In the genomic region with DNA sequence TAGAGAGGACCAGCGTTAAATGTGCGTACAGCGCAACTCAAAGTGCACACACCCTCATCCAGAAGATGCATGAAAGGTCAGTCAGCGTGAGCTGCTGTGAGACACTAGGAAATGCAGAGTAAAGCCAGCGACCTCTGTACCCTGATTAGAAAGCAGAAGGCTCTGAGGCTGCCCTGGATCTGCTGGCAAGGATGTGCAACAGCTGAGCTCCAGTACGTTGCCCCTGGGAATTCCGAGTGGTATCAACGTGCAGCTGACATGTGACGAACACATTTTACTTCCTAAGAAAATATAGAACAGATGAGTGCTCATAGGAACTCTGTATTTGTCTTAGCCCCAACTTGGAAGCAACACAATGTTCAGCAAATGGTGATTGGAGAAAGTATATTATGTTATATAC, we compare ENCODE assay signal across 18 mouse cellular contexts.
DNase-seq lines count a peak whose midpoint lies in the region; ATAC-seq and TF ChIP-seq lines count a peak whose summit lies in the region.
"Had no signal": no experiment of that assay in that cellular context is flagged by ENCODE, and none has a peak within 500 bp of the region (broad histone marks: within the 10 kb centered on the region; RNA-seq: fewer than 3 reads in every experiment).

No protein-coding gene starts in this region.

- H3K36me3 ChIP-seq in intestine, embryonic 14.5 days (ENCODE audit: control insufficient read depth, insufficient read depth, low read length), result peaks cover 32% of the 10 kb centered on the region
- H3K36me3 ChIP-seq in intestine, embryonic 15.5 days, result peaks cover 4% of the 10 kb centered on the region; the same call in 1 of the 2 replicates
- peaks cover 5% of the 10 kb centered on the region; the same call in 1 of the 2 replicates for H3K36me3 ChIP-seq in lung, postnatal 0 days (ENCODE audit: insufficient read depth, low read length)

- DNase-seq in heart, adult 11 months, result peak; percentile 94
- DNase-seq in heart, adult 8-10 months (ENCODE audit: low spot score), result no peak
- peak; percentile 23 for DNase-seq in intestine, embryonic 14.5 days (ENCODE audit: low spot score)
- DNase-seq in lung, postnatal 0 days (ENCODE audit: low spot score), result no peak
- no peak for DNase-seq in lung, adult 18-20 months
- DNase-seq in mesoderm, embryonic 11.5 days (ENCODE audit: low read depth, low spot score), result peak; percentile 26
- DNase-seq in frontal cortex, adult 2 months (ENCODE audit: extremely low spot score in 1 of 2, low spot score in 1 of 2), result no peak
- DNase-seq: gastrocnemius, postnatal 36 days; kidney, adult 8-10 months; liver, embryonic 13.5 days; right cerebral cortex, postnatal 14 days; thymus, postnatal 25 days had no signal

- TF ChIP-seq EP300 in lung, postnatal 0 days (IDR thresholded peaks at IDR 0.05), result no peak

- H3K27me3 ChIP-seq in intestine, embryonic 14.5 days (replicated peaks; ENCODE audit: control insufficient read depth, insufficient read depth, low read length), result no peaks in the 10 kb centered on the region
- no peaks in the 10 kb centered on the region for H3K27me3 ChIP-seq in intestine, embryonic 15.5 days (replicated peaks)
- no peaks in the 10 kb centered on the region for H3K27me3 ChIP-seq in lung, postnatal 0 days (replicated peaks; ENCODE audit: insufficient read depth, low read length)
- H3K27me3 ChIP-seq: liver, embryonic 13.5 days; midbrain, embryonic 12.5 days; neural tube, embryonic 12.5 days had no signal

- no peak for TF ChIP-seq CTCF in lung, postnatal 0 days (IDR thresholded peaks at IDR 0.05)

- no peaks in the 10 kb centered on the region for H3K9me3 ChIP-seq in intestine, embryonic 14.5 days (ENCODE audit: control insufficient read depth, low read length)
- no peaks in the 10 kb centered on the region for H3K9me3 ChIP-seq in intestine, embryonic 15.5 days
- H3K9me3 ChIP-seq in lung, postnatal 0 days (ENCODE audit: low read length), result no peaks in the 10 kb centered on the region
- H3K9me3 ChIP-seq: liver, embryonic 13.5 days; midbrain, embryonic 12.5 days; neural tube, embryonic 12.5 days had no signal

- 82% methylated on average over 9 of the region's 9 CpGs for WGBS in intestine, embryonic 14.5 days
- 84% methylated on average over 9 of the region's 9 CpGs for WGBS in intestine, embryonic 15.5 days
- 71% methylated on average over 9 of the region's 9 CpGs for WGBS in lung, postnatal 0 days

- H3K4me3 ChIP-seq in intestine, embryonic 14.5 days (ENCODE audit: low read depth, low read length), result no peak overlapping the region
- no peak overlapping the region for H3K4me3 ChIP-seq in intestine, embryonic 15.5 days (replicated peaks)
- no peak overlapping the region for H3K4me3 ChIP-seq in lung, postnatal 0 days (ENCODE audit: low read depth, low read length)
- H3K4me3 ChIP-seq: erythroblast, embryonic 14.5 days; liver, embryonic 13.5 days; midbrain, embryonic 12.5 days; neural tube, embryonic 12.5 days had no signal

- no peak overlapping the region for H3K9ac ChIP-seq in intestine, embryonic 14.5 days (ENCODE audit: low read length)
- no peak overlapping the region for H3K9ac ChIP-seq in intestine, embryonic 15.5 days
- no peak overlapping the region for H3K9ac ChIP-seq in lung, postnatal 0 days (replicated peaks; ENCODE audit: low read depth)
- H3K9ac ChIP-seq: hindbrain, embryonic 14.5 days; liver, embryonic 13.5 days; midbrain, embryonic 12.5 days had no signal

- ATAC-seq in intestine, embryonic 14.5 days (replicated peaks; ENCODE audit: low FRiP score, low TSS enrichment, low read depth), result no peak
- ATAC-seq in intestine, embryonic 15.5 days, result no peak
- ATAC-seq in lung, postnatal 0 days, result peak; percentile 43
- ATAC-seq: forebrain, embryonic 16.5 days had no signal

- H3K4me1 ChIP-seq in intestine, embryonic 14.5 days (replicated peaks; ENCODE audit: control insufficient read depth, insufficient read depth, low read length), result no peaks in the 10 kb centered on the region
- H3K4me1 ChIP-seq in intestine, embryonic 15.5 days (replicated peaks), result no peaks in the 10 kb centered on the region
- no peaks in the 10 kb centered on the region for H3K4me1 ChIP-seq in lung, postnatal 0 days (ENCODE audit: insufficient read depth, low read depth, low read length)
- H3K4me1 ChIP-seq: liver, embryonic 13.5 days; midbrain, embryonic 12.5 days; neural tube, embryonic 12.5 days had no signal

- no peak overlapping the region for H3K4me2 ChIP-seq in intestine, embryonic 14.5 days (ENCODE audit: low read length)
- H3K4me2 ChIP-seq in intestine, embryonic 15.5 days (replicated peaks), result no peak overlapping the region
- H3K4me2 ChIP-seq in lung, postnatal 0 days (replicated peaks; ENCODE audit: low read depth, low read length), result no peak overlapping the region
- H3K4me2 ChIP-seq: hindbrain, embryonic 14.5 days; liver, embryonic 13.5 days; midbrain, embryonic 12.5 days; neural tube, embryonic 12.5 days had no signal

- no peak overlapping the region for H3K27ac ChIP-seq in intestine, embryonic 14.5 days (ENCODE audit: low read depth)
- no peak overlapping the region for H3K27ac ChIP-seq in intestine, embryonic 15.5 days
- no peak overlapping the region for H3K27ac ChIP-seq in lung, postnatal 0 days (ENCODE audit: low read length)
- H3K27ac ChIP-seq: hindbrain, embryonic 14.5 days; liver, embryonic 13.5 days; midbrain, embryonic 12.5 days; neural tube, embryonic 12.5 days had no signal

Comparison
In these comparisons a context has a peak if more than half of its experiments do, and no peak if none do; other contexts are left out.
1. DNase-seq: peak in heart, adult 11 months (single experiment), intestine, embryonic 14.5 days (single experiment) and mesoderm, embryonic 11.5 days (single experiment); none in heart, adult 8-10 months (single experiment), lung, postnatal 0 days (single experiment), lung, adult 18-20 months (0 of 2) and frontal cortex, adult 2 months (0 of 2).